Comparison of ENCODE assay signal across 9 mouse cellular contexts in genomic region chr11:4984249-4984648, GRCm38 (mm10). TPM values are rescaled to one million over a fixed set of nuclear protein-coding genes. Genes with fewer than 3 reads are reported as not detected.
A peak's percentile ranks its signal among the peaks of the same experiment; 100 is the strongest.
DNase-seq lines count a peak whose midpoint lies in the region; ATAC-seq lines count a peak whose summit lies in the region.
"Had no signal": no experiment of that assay in that cellular context is flagged by ENCODE, and none has a peak within 500 bp of the region (broad histone marks: within the 10 kb centered on the region; RNA-seq: fewer than 3 reads in every experiment).

No protein-coding gene starts in this region.

- peak overlapping the region; percentile 8; the same call in 1 of the 2 replicates for H3K4me2 ChIP-seq in embryonic facial prominence, embryonic 14.5 days (ENCODE audit: low read depth, low read length)
- H3K4me2 ChIP-seq in intestine, embryonic 16.5 days (ENCODE audit: low read depth, low read length): no peak overlapping the region
- peak overlapping the region; percentile 2; the same call in 1 of the 2 replicates for H3K4me2 ChIP-seq in midbrain, embryonic 11.5 days
- H3K4me2 ChIP-seq: limb, embryonic 15.5 days had no signal

- ATAC-seq in embryonic facial prominence, embryonic 14.5 days (ENCODE audit: low read depth): no peak
- no peak for ATAC-seq in intestine, embryonic 16.5 days
- ATAC-seq in midbrain, embryonic 11.5 days (ENCODE audit: low FRiP score): no peak

- peak; percentile 43 for DNase-seq in layer of hippocampus, adult 9-10 months (ENCODE audit: low spot score)
- no peak for DNase-seq in layer of hippocampus, postnatal 10 days (ENCODE audit: low spot score in 2 of 2)
- DNase-seq in NIH3T3 (ENCODE audit: low read depth): peak; percentile 82
- DNase-seq in embryonic facial prominence, embryonic 14.5 days (ENCODE audit: low spot score): peak; percentile 62
- DNase-seq in midbrain, embryonic 11.5 days (ENCODE audit: low spot score, missing footprints): no peak
- no peak for DNase-seq in adrenal gland, adult 2 months
- no peak for DNase-seq in adrenal gland, adult 18-20 months (ENCODE audit: low spot score in 2 of 2)

- H3K36me3 ChIP-seq in embryonic facial prominence, embryonic 14.5 days (ENCODE audit: control insufficient read depth, insufficient read depth, low read length): no peaks in the 10 kb centered on the region
- no peaks in the 10 kb centered on the region for H3K36me3 ChIP-seq in intestine, embryonic 16.5 days (ENCODE audit: control insufficient read depth, insufficient read depth, low read length)
- H3K36me3 ChIP-seq in midbrain, embryonic 11.5 days (ENCODE audit: control insufficient read depth, insufficient read depth, low read length): no peaks in the 10 kb centered on the region
- H3K36me3 ChIP-seq: limb, embryonic 15.5 days had no signal

- peaks cover 8% of the 10 kb centered on the region; the same call in 1 of the 2 replicates for H3K4me1 ChIP-seq in embryonic facial prominence, embryonic 14.5 days (ENCODE audit: control insufficient read depth, insufficient read depth, low read length)
- peaks cover 7% of the 10 kb centered on the region; the same call in 1 of the 2 replicates for H3K4me1 ChIP-seq in intestine, embryonic 16.5 days (ENCODE audit: control insufficient read depth, insufficient read depth, low read length)
- peaks cover 6% of the 10 kb centered on the region for H3K4me1 ChIP-seq in midbrain, embryonic 11.5 days (ENCODE audit: control insufficient read depth, insufficient read depth, low read length)

- no peak overlapping the region for H3K9ac ChIP-seq in embryonic facial prominence, embryonic 14.5 days (ENCODE audit: low read depth, low read length)
- peak overlapping the region; percentile 41; the same call in 1 of the 2 replicates for H3K9ac ChIP-seq in intestine, embryonic 16.5 days (ENCODE audit: low read depth, low read length)
- no peak overlapping the region for H3K9ac ChIP-seq in midbrain, embryonic 11.5 days (ENCODE audit: low read length)
- H3K9ac ChIP-seq: limb, embryonic 15.5 days had no signal

- no peak overlapping the region for H3K27ac ChIP-seq in embryonic facial prominence, embryonic 14.5 days (replicated peaks; ENCODE audit: low read depth, low read length)
- no peak overlapping the region for H3K27ac ChIP-seq in intestine, embryonic 16.5 days (ENCODE audit: low read length)
- no peak overlapping the region for H3K27ac ChIP-seq in midbrain, embryonic 11.5 days (ENCODE audit: low read depth, low read length)
- H3K27ac ChIP-seq: limb, embryonic 15.5 days had no signal

- H3K27me3 ChIP-seq in embryonic facial prominence, embryonic 14.5 days (replicated peaks; ENCODE audit: control insufficient read depth, insufficient read depth, low read length): no peaks in the 10 kb centered on the region
- H3K27me3 ChIP-seq in intestine, embryonic 16.5 days (replicated peaks; ENCODE audit: control insufficient read depth, insufficient read depth, low read length): no peaks in the 10 kb centered on the region
- H3K27me3 ChIP-seq in midbrain, embryonic 11.5 days (ENCODE audit: control insufficient read depth, insufficient read depth, low read length): no peaks in the 10 kb centered on the region

- WGBS in embryonic facial prominence, embryonic 14.5 days: 5% methylated on average over 5 of the region's 5 CpGs
- WGBS in intestine, embryonic 16.5 days: 4% methylated on average over 5 of the region's 5 CpGs
- 5% methylated on average over 5 of the region's 5 CpGs for WGBS in midbrain, embryonic 11.5 days

- H3K4me3 ChIP-seq in embryonic facial prominence, embryonic 14.5 days (ENCODE audit: low read depth, low read length): no peak overlapping the region
- H3K4me3 ChIP-seq in intestine, embryonic 16.5 days (ENCODE audit: low read length): no peak overlapping the region
- no peak overlapping the region for H3K4me3 ChIP-seq in midbrain, embryonic 11.5 days (ENCODE audit: low read depth, low read length)
- H3K4me3 ChIP-seq: limb, embryonic 15.5 days had no signal

- H3K9me3 ChIP-seq in embryonic facial prominence, embryonic 14.5 days (ENCODE audit: control insufficient read depth, low read length): no peaks in the 10 kb centered on the region
- no peaks in the 10 kb centered on the region for H3K9me3 ChIP-seq in intestine, embryonic 16.5 days (ENCODE audit: control insufficient read depth, low read length)
- H3K9me3 ChIP-seq in midbrain, embryonic 11.5 days (ENCODE audit: control insufficient read depth, low read length): no peaks in the 10 kb centered on the region
- H3K9me3 ChIP-seq: limb, embryonic 15.5 days had no signal

RNA-seq across cellular contexts. Expression of gene Ap1b1, which starts 2.4 kb away (rescaled TPM):
- total RNA-seq in layer of hippocampus, postnatal 10 days (2021): 100 to 1,000 TPM; 116 to 130 TPM
- 48.9 and 57.1 TPM in 2 replicates for polyA plus RNA-seq in embryonic facial prominence, embryonic 14.5 days (2014; fragmentation: Nextera tagmentation; extraction: Ambion mirVana)
- polyA plus RNA-seq in intestine, embryonic 16.5 days (2015; fragmentation: Nextera tagmentation; extraction: Ambion mirVana): 81.2 and 85.4 TPM in 2 replicates
- 59.5 and 61.6 TPM in 2 replicates for polyA plus RNA-seq in midbrain, embryonic 11.5 days (2014; fragmentation: Nextera tagmentation; extraction: Ambion mirVana)
- total RNA-seq in adrenal gland, adult 2 months (2021): 10 to 100 TPM; 59.0 to 78.0 TPM
- polyA plus RNA-seq in adrenal gland, adult 2 months (2012; rRNA removed): 68.2 and 111 TPM in 2 replicates
- total RNA-seq in adrenal gland, adult 18-20 months (2021): 10 to 100 TPM; 54.3 to 73.9 TPM

RNA-seq across cellular contexts. Expression of gene Nefh, which starts 36.4 kb away (rescaled TPM):
- 10 to 100 TPM; 39.1 to 43.0 TPM for total RNA-seq in layer of hippocampus, postnatal 10 days (2021)
- polyA plus RNA-seq in embryonic facial prominence, embryonic 14.5 days (2014; fragmentation: Nextera tagmentation; extraction: Ambion mirVana): 1.6 and 1.7 TPM in 2 replicates
- 0.55 and 0.61 TPM in 2 replicates for polyA plus RNA-seq in intestine, embryonic 16.5 days (2015; fragmentation: Nextera tagmentation; extraction: Ambion mirVana)
- 0.77 and 0.79 TPM in 2 replicates for polyA plus RNA-seq in midbrain, embryonic 11.5 days (2014; fragmentation: Nextera tagmentation; extraction: Ambion mirVana)
- 1 to 10 TPM; 2.1 TPM for total RNA-seq in adrenal gland, adult 2 months (2021)
- polyA plus RNA-seq in adrenal gland, adult 2 months (2012; rRNA removed): 0.71 and 2.5 TPM in 2 replicates
- total RNA-seq in adrenal gland, adult 18-20 months (2021): 1 to 10 TPM; 1.9 to 2.7 TPM

Comparison
In these comparisons a context has a peak if more than half of its experiments do, and no peak if none do; other contexts are left out.
1. DNase-seq: peak in layer of hippocampus, adult 9-10 months (single experiment), NIH3T3 (single experiment) and embryonic facial prominence, embryonic 14.5 days (single experiment); none in layer of hippocampus, postnatal 10 days (0 of 2), midbrain, embryonic 11.5 days (single experiment), adrenal gland, adult 2 months (single experiment) and adrenal gland, adult 18-20 months (0 of 2).